Mouse (Mus musculus): ENCODE measurements around the gene Rfx7.

GRCm38 (mm10) chr9:72667126-72667525, 135.1 kb downstream of the Rfx7 start:
- no peak for TF ChIP-seq CTCF (IDR thresholded peaks at IDR 0.05; ENCODE audit: borderline replicate concordance, control insufficient read depth, extremely low read depth, insufficient read depth, low read length, poor library complexity)
- TF ChIP-seq POLR2A (IDR thresholded peaks at IDR 0.05; ENCODE audit: control insufficient read depth, extremely low read depth, insufficient read depth, low read length, poor library complexity): no peak

All from thymus, adult 2 months (tissue).